ENCODE assay signal across 8 mouse cellular contexts in the genomic region with DNA sequence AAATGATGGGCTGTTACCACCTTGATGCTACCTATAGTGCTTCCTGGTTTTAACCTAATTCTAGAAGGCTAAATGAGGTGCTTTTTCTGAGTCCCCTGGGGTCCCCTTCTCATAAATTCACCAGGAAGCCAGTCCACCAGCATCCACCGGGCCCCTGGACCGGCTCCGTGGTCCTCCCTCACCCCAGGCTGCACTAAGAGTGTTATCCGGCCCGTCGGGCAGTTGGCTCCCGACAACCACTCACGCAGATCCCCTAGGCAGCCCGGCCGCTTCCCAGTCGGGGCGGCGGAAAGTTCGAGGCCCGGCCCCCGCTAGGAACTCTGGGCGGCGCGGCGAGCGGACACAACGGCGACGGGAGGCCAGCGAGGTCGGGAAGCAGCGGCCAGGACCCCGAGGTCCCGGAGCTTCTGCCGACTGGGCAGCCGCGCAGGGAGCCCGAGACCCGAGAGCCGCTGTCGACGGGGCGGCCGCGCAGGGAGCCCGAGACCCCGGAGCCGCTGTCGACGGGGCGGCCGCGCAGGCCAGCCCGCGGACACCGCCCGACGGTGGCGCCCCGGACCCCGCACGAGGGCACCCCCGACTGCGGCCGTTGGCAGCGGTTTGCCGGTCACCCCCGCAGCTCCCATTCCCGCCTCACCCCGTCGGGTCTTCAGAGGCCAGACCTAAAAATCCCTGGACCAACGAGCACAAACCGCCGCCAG. TPM values are rescaled to one million over a fixed set of nuclear protein-coding genes. Genes with fewer than 3 reads are reported as not detected.
DNase-seq lines count a peak whose midpoint lies in the region; ATAC-seq lines count a peak whose summit lies in the region.
"Had no signal": no experiment of that assay in that cellular context is flagged by ENCODE, and none has a peak within 500 bp of the region (broad histone marks: within the 10 kb centered on the region; RNA-seq: fewer than 3 reads in every experiment).

No protein-coding gene starts in this region.

- no peak overlapping the region for H3K9ac ChIP-seq in forebrain, embryonic 13.5 days
- H3K9ac ChIP-seq in intestine, embryonic 14.5 days (ENCODE audit: low read length), result peak overlapping the region; percentile 44
- H3K9ac ChIP-seq in midbrain, embryonic 16.5 days (ENCODE audit: low read depth, low read length), result 0 out of 2 replicates have a peak overlapping the region, but pooled peaks have one; percentile 40

- no peaks in the 10 kb centered on the region for H3K36me3 ChIP-seq in forebrain, embryonic 13.5 days (ENCODE audit: poor library complexity, severe bottlenecking)
- H3K36me3 ChIP-seq in intestine, embryonic 14.5 days (ENCODE audit: control insufficient read depth, insufficient read depth, low read length), result no peaks in the 10 kb centered on the region
- no peaks in the 10 kb centered on the region for H3K36me3 ChIP-seq in midbrain, embryonic 16.5 days (ENCODE audit: control insufficient read depth, insufficient read depth, low read length)

- peak; percentile 41 for ATAC-seq in forebrain, embryonic 13.5 days
- ATAC-seq in intestine, embryonic 14.5 days (replicated peaks; ENCODE audit: low FRiP score, low TSS enrichment, low read depth), result peak; percentile 61; the same call in 1 of the 2 replicates
- ATAC-seq in midbrain, embryonic 16.5 days, result peak; percentile 75

- H3K4me2 ChIP-seq in forebrain, embryonic 13.5 days, result peak overlapping the region; percentile 61
- peak overlapping the region; percentile 62 for H3K4me2 ChIP-seq in intestine, embryonic 14.5 days (ENCODE audit: low read length)
- H3K4me2 ChIP-seq in midbrain, embryonic 16.5 days (ENCODE audit: low read length), result peak overlapping the region; percentile 65

- peak overlapping the region; percentile 36 for H3K4me3 ChIP-seq in forebrain, embryonic 13.5 days
- H3K4me3 ChIP-seq in intestine, embryonic 14.5 days (ENCODE audit: low read depth, low read length), result peak overlapping the region; percentile 38
- H3K4me3 ChIP-seq in midbrain, embryonic 16.5 days (ENCODE audit: low read depth, low read length), result peak overlapping the region; percentile 47
- H3K4me3 ChIP-seq: myocyte had no signal

- intact Hi-C loops in left cerebral cortex, postnatal 4 days (cut with DNase I), result loop anchor here (5.0 kb wide), 2 partner anchors 121 to 176 kb away; no protein-coding TSS in a partner anchor
- intact Hi-C loops in left cerebral cortex, postnatal 36 days (cut with DNase I), result loop anchor here (5.0 to 10.0 kb wide), 2 partner anchors 106 to 179 kb away; partner anchors contain the start of gene Plrg1

- peak; percentile 2 for DNase-seq in left cerebral cortex, postnatal 4 days
- no peak for DNase-seq in left cerebral cortex, postnatal 36 days (ENCODE audit: low spot score in 2 of 2)
- DNase-seq in intestine, embryonic 14.5 days (ENCODE audit: low spot score), result peak; percentile 64
- no peak for DNase-seq in layer of hippocampus, adult 9-10 months (ENCODE audit: low spot score)
- no peak for DNase-seq in frontal cortex, postnatal 10 days (ENCODE audit: low spot score in 2 of 2)

- 21% methylated on average over 50 of the region's 69 CpGs for WGBS in forebrain, embryonic 13.5 days
- 16% methylated on average over 52 of the region's 69 CpGs for WGBS in intestine, embryonic 14.5 days
- WGBS in midbrain, embryonic 16.5 days, result 26% methylated on average over 63 of the region's 69 CpGs

- H3K27ac ChIP-seq in forebrain, embryonic 13.5 days, result no peak overlapping the region
- H3K27ac ChIP-seq in intestine, embryonic 14.5 days (ENCODE audit: low read depth), result no peak overlapping the region
- H3K27ac ChIP-seq in midbrain, embryonic 16.5 days (ENCODE audit: low read length), result no peak overlapping the region

- peaks cover 26% of the 10 kb centered on the region for H3K27me3 ChIP-seq in forebrain, embryonic 13.5 days
- peaks cover 21% of the 10 kb centered on the region for H3K27me3 ChIP-seq in intestine, embryonic 14.5 days (replicated peaks; ENCODE audit: control insufficient read depth, insufficient read depth, low read length)
- H3K27me3 ChIP-seq in midbrain, embryonic 16.5 days (ENCODE audit: control insufficient read depth, insufficient read depth, low read depth, low read length), result peaks cover 17% of the 10 kb centered on the region

- H3K9me3 ChIP-seq in forebrain, embryonic 13.5 days (replicated peaks), result no peaks in the 10 kb centered on the region
- H3K9me3 ChIP-seq in intestine, embryonic 14.5 days (ENCODE audit: control insufficient read depth, low read length), result no peaks in the 10 kb centered on the region
- no peaks in the 10 kb centered on the region for H3K9me3 ChIP-seq in midbrain, embryonic 16.5 days (replicated peaks; ENCODE audit: control insufficient read depth, low read length, poor library complexity, severe bottlenecking)

- H3K4me1 ChIP-seq in forebrain, embryonic 13.5 days, result peaks cover 5% of the 10 kb centered on the region; the same call in 1 of the 2 replicates
- H3K4me1 ChIP-seq in intestine, embryonic 14.5 days (replicated peaks; ENCODE audit: control insufficient read depth, insufficient read depth, low read length), result peaks cover 3% of the 10 kb centered on the region; the same call in 1 of the 2 replicates
- H3K4me1 ChIP-seq in midbrain, embryonic 16.5 days (ENCODE audit: control insufficient read depth, insufficient read depth, low read length), result peaks cover 5% of the 10 kb centered on the region; the same call in 1 of the 2 replicates

RNA-seq across cellular contexts. Expression of gene Rbm46, which starts 0.5 kb away (rescaled TPM):
- total RNA-seq in left cerebral cortex, postnatal 4 days (2021), result 1 to 10 TPM; 1.3 to 1.6 TPM
- total RNA-seq in left cerebral cortex, postnatal 36 days (2021), result under 1 TPM; 0.35 to 0.43 TPM
- 1.0 and 1.2 TPM in 2 replicates for polyA plus RNA-seq in forebrain, embryonic 13.5 days (2015; fragmentation: Nextera tagmentation; extraction: Ambion mirVana)
- polyA plus RNA-seq in intestine, embryonic 14.5 days (2014; fragmentation: Nextera tagmentation; extraction: Ambion mirVana), result 11.6 and 12.3 TPM in 2 replicates
- 1.6 and 2.0 TPM in 2 replicates for polyA plus RNA-seq in midbrain, embryonic 16.5 days (2015; fragmentation: Nextera tagmentation; extraction: Ambion mirVana)
- polyA plus RNA-seq: myocyte had no signal

RNA-seq across cellular contexts. Expression of gene Lrat, which starts 28.0 kb away (rescaled TPM):
- total RNA-seq in left cerebral cortex, postnatal 4 days (2021), result under 1 TPM; 0.16 to 0.32 TPM
- under 1 TPM in 1 of 2 experiments, not detected in 1; 0.16 TPM for total RNA-seq in left cerebral cortex, postnatal 36 days (2021)
- polyA plus RNA-seq in forebrain, embryonic 13.5 days (2015; fragmentation: Nextera tagmentation; extraction: Ambion mirVana), result 0.06 and 0.13 TPM in 2 replicates
- polyA plus RNA-seq in intestine, embryonic 14.5 days (2014; fragmentation: Nextera tagmentation; extraction: Ambion mirVana), result 1.9 and 2.4 TPM in 2 replicates
- 0.27 and 0.30 TPM in 2 replicates for polyA plus RNA-seq in midbrain, embryonic 16.5 days (2015; fragmentation: Nextera tagmentation; extraction: Ambion mirVana)
- polyA plus RNA-seq: myocyte had no signal

Comparison
In these comparisons a context has a peak if more than half of its experiments do, and no peak if none do; other contexts are left out.
1. DNase-seq: peak in left cerebral cortex, postnatal 4 days (single experiment) and intestine, embryonic 14.5 days (single experiment); none in left cerebral cortex, postnatal 36 days (0 of 2), layer of hippocampus, adult 9-10 months (single experiment) and frontal cortex, postnatal 10 days (0 of 2).
2. Peak in every context shown above with its lines, with median percentiles within 50 percentile points of each other: ATAC-seq, H3K4me2 ChIP-seq and H3K4me3 ChIP-seq.